Mouse (Mus musculus) left cerebral cortex, adult 2 months (tissue): Measurements from ENCODE around the gene Arhgef25. TPM values are rescaled to one million over a fixed set of nuclear protein-coding genes. Genes with fewer than 3 reads are reported as not detected.
"Not testable (repeated sequence)": the region's sequence is repeated elsewhere in the genome, so short reads cannot be mapped to it uniquely, and the experiment has no call there.

Experiments
- DNase-seq, 2 experiments: peaks; one replicate each; pipeline ENCODE4 v3.0.0; 2021 to 2022; ENCODE audit warnings: low spot score in 2 of 2, mixed read lengths in 1 of 2; ENCODE audit errors: extremely low spot score in 1 of 2
- H3K27ac ChIP-seq: fragments of 200-600 bp; 2 replicates; pipeline ENCODE4 v1.8.1; 2022
- H3K4me3 ChIP-seq: fragments of 200-600 bp; 2 replicates; pipeline ENCODE4 v1.8.1; 2022
- CTCF ChIP-seq: fragments of 200-600 bp; IDR thresholded peaks from 2 replicates; pipeline ENCODE4 v1.8.1; 2022; ENCODE audit warnings: antibody characterized with exemption, mild to moderate bottlenecking, moderate library complexity
- intact Hi-C: fragments of 180-260 bp; cut with DNase I; formaldehyde crosslinking; loops from one replicate; pipeline ENCODE4 v1.15.1; 2025
- total RNA-seq, 2 experiments: library from RNA; stranded (reverse); gene quantifications; 2 replicates each; pipeline ENCODE4 v1.2.3; 2021

Arhgef25 gene
- total RNA-seq, 2 experiments from 2014 or later = 198 to 208 TPM

- peak; percentile 70 for TF ChIP-seq CTCF
- peak overlapping the region; percentile 6 for H3K4me3 ChIP-seq
- no peak overlapping the region for H3K27ac ChIP-seq
- intact Hi-C loops = no loop called here
- DNase-seq = peak; percentile 67 to 73
These were observed 19.0 kb downstream of the Arhgef25 start for GRCm38 (mm10) chr10:127170837-127171272.

- TF ChIP-seq CTCF = no peak; the same call in none of the 2 replicates
- Histone ChIP-seq H3K4me3 (no peak overlapping the region), H3K27ac (no peak overlapping the region)
- DNase-seq = peak; percentile 33 to 40
- intact Hi-C loops = no loop called here
These were observed 19.9 kb downstream of the Arhgef25 start for GRCm38 (mm10) chr10:127170002-127170401.

- DNase-seq = peak in 1 of 2 experiments; percentile 26
- H3K4me3 ChIP-seq = peak overlapping the region; percentile 62; the same call in 1 of the 2 replicates
- intact Hi-C loops = loop anchor here (2.0 kb wide), 1 partner anchor 23 kb away; the partner anchor contains the start of gene Arhgef25
- no peak for TF ChIP-seq CTCF
- peak overlapping the region; percentile 8; the same call in 1 of the 2 replicates for H3K27ac ChIP-seq
These were observed 22.2 kb downstream of the Arhgef25 start for GRCm38 (mm10) chr10:127167614-127168192.

DNA sequence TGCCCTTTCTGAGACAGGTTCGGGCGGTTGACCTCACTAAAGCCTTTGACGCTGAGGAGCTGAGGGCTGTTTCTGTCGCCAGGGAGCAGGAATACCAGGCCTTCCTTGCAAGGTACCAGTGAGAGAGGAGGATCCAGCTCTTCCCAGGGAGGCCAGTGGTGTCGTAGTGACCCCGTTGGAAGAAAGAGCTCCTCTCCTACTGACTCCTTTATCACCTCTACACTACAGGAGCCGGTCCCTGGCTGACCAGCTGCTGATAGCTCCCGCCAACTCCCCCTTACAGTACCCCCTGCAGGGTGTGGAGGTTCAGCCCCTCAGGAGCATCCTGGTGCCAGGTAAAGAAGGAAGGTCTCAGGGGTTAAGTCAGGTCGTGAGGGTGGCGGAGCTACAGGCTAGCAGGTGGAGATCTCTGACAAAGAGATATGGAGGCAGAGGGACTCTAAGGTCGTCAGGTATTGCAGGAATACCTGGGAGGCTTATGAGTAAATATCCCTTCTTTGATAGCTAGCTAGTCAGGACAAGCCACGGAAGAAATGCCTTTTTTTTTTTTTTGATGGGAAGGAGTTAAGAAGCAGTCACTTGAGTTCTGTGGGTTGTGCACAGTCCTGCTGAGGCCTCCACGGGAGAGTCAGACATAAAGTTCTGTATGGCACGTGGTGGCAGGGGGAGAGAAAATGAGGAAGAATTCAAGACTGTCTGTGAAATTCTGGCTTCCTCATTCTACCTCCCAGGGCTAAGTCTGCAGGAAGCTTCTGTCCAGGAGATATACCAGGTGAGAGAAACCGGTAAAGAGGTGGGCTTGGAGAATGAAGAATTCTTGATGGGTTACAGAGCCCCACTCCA, 22.9 kb downstream of the Arhgef25 start:
- peak overlapping the region; percentile 95 for H3K27ac ChIP-seq
- TF ChIP-seq CTCF = no peak
- no peak for DNase-seq
- intact Hi-C loops = loop anchor here (2.0 kb wide), 1 partner anchor 24 kb away; the partner anchor contains the start of gene Arhgef25
- H3K4me3 ChIP-seq = peak overlapping the region; percentile 62

- no peak for TF ChIP-seq CTCF
- Histone ChIP-seq H3K27ac (peak overlapping the region; percentile 95), H3K4me3 (peak overlapping the region; percentile 62)
- intact Hi-C loops = loop anchor here (2.0 kb wide), 1 partner anchor 24 kb away; the partner anchor contains the start of gene Arhgef25
- DNase-seq = no peak
These were observed 23.5 kb downstream of the Arhgef25 start for GRCm38 (mm10) chr10:127166404-127166715.

- Histone ChIP-seq H3K4me3 (peak overlapping the region; percentile 62), H3K27ac (peak overlapping the region; percentile 95)
- TF ChIP-seq CTCF = no peak
- intact Hi-C loops = loop anchor here (1.0 to 2.0 kb wide), 2 partner anchors 25 to 43 kb away; partner anchors contain the start of gene Arhgef25
- DNase-seq = no peak
These were observed 24.1 kb downstream of the Arhgef25 start for GRCm38 (mm10) chr10:127165654-127166403.

DNA sequence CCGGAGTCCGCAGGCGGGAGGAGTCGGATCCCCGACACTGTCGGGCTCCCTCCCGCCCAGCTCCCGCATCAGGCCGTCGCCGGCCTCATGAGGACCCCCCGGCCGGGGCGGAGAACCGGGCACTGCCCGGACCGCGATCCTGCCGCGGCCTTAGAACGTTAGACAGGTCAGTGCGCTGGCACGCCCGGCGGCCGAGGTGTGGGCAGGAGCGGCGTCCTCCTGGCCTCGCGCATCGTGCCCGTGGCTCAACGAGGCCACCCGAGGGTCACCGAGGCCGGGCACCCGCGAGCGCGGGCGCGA, 24.6 kb downstream of the Arhgef25 start:
- no peak for DNase-seq
- no peak for TF ChIP-seq CTCF
- Histone ChIP-seq H3K27ac (peak overlapping the region; percentile 95), H3K4me3 (peak overlapping the region; percentile 62)
- intact Hi-C loops = loop anchor here (1.0 kb wide), 1 partner anchor 42 kb away; no protein-coding TSS in a partner anchor

- peak within 1 kb of the TSS; percentile 62 for H3K4me3 ChIP-seq
- TF ChIP-seq CTCF = peak; percentile 96
- peak; percentile 82 to 84 for DNase-seq
- intact Hi-C loops = loop anchor here (1.0 kb wide), 1 partner anchor 41 kb away; no protein-coding TSS in a partner anchor
- peak within 1 kb of the TSS; percentile 95 for H3K27ac ChIP-seq
These were observed 25.1 kb downstream of the Arhgef25 start, which contains the start of gene B4galnt1 for GRCm38 (mm10) chr10:127164631-127165353. B4galnt1 (plus strand) TSS chr10:127165225.

DNA sequence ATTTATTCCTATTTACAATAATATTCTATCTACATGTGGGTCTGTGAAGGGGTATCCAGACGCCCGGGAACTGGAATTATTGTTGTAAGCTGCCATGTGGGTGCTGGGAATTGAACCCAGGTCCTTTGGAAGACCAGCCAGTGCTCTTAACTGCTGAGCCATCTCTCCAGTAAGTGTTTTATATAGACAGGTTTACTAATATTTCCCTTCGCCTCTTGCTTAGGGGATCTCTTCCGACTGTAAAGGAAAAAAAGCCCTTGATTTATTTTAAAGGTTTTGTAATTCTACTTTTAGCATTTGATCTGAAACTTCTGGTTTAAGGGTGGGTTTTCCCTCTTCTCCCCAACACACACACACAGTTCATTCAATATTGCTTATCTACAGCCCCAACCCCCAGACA, 25.7 kb downstream of the Arhgef25 start:
- peak overlapping the region; percentile 95 for H3K27ac ChIP-seq
- no peak for DNase-seq
- intact Hi-C loops = no loop called here
- H3K4me3 ChIP-seq = peak overlapping the region; percentile 62
- no peak for TF ChIP-seq CTCF

DNA sequence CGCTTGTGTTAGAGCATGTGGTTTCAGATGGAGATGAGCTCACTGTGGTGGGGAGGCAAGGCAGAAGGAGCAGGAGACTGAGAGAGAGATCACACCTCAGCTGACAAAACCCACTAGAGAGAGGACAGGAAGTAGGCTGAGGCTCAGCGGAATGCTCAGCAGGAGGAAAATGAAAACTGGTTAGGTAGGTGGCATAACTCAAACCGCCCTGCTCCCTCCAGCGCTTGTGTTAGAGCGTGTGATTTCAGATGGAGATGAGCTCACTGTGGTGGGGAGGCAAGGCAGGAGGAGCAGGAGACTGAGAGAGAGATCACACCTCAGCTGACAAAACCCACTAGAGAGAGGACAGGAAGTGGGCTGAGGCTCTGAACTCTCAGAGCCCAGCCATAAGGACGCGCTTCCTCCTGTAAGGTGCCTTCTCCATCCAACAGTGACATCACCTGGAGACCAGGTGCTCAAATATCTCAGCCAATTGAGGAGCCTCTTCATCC, 27.1 kb downstream of the Arhgef25 start:
- H3K27ac ChIP-seq = peak overlapping the region; percentile 95
- DNase-seq, intact Hi-C loops, H3K4me3 ChIP-seq: not testable (repeated sequence)

GRCm38 (mm10) chr10:127160728-127161127, 29.2 kb downstream of the Arhgef25 start:
- no peak for TF ChIP-seq CTCF
- no peak overlapping the region for H3K27ac ChIP-seq
- no peak for DNase-seq
- H3K4me3 ChIP-seq = no peak overlapping the region
- intact Hi-C loops = no loop called here
